Mouse (Mus musculus) heart, embryonic 11.5 days (tissue): ENCODE measurements around the gene Ifih1. TPM values are rescaled to one million over a fixed set of nuclear protein-coding genes. Genes with fewer than 3 reads are reported as not detected.

Source experiments
- ATAC-seq: fragments of 200-750 bp; cut with Nextera tagmentation; replicated peaks from 2 replicates; pipeline ENCODE4 v1.8.0; 2017; ENCODE audit warnings: moderate library complexity; ENCODE audit not compliant: insufficient number of reproducible peaks, low FRiP score, low TSS enrichment
- H3K27ac ChIP-seq: fragments of 300-500 bp; sonication (generic); 2 replicates; pipeline ENCODE4 v1.5.1; 2014; ENCODE audit warnings: mild to moderate bottlenecking, low read depth, low read length
- H3K27me3 ChIP-seq: fragments of 300-500 bp; sonication (generic); 2 replicates; pipeline ENCODE4 v1.6.1; 2014; ENCODE audit warnings: mild to moderate bottlenecking, low read length, mixed read lengths; ENCODE audit not compliant: control insufficient read depth, insufficient read depth
- H3K36me3 ChIP-seq: fragments of 300-500 bp; sonication (generic); 2 replicates; pipeline ENCODE4 v1.6.1; 2014; ENCODE audit warnings: mild to moderate bottlenecking, low read length, moderate library complexity, mixed read lengths; ENCODE audit not compliant: control insufficient read depth, insufficient read depth
- H3K4me1 ChIP-seq: fragments of 300-500 bp; sonication (generic); 2 replicates; pipeline ENCODE4 v1.6.1; 2014; ENCODE audit warnings: low read length; ENCODE audit not compliant: control insufficient read depth, insufficient read depth
- H3K4me2 ChIP-seq: fragments of 300-500 bp; sonication (generic); 2 replicates; pipeline ENCODE4 v1.6.1; 2014; ENCODE audit warnings: mild to moderate bottlenecking, moderate library complexity
- H3K4me3 ChIP-seq: fragments of 300-500 bp; sonication (generic); 2 replicates; pipeline ENCODE4 v1.5.1; 2014; ENCODE audit warnings: low read depth, low read length
- H3K9ac ChIP-seq: fragments of 300-500 bp; sonication (generic); 2 replicates; pipeline ENCODE4 v1.6.1; 2014; ENCODE audit warnings: mild to moderate bottlenecking, low read depth, low read length, moderate library complexity
- H3K9me3 ChIP-seq: fragments of 300-500 bp; sonication (generic); replicated peaks from 2 replicates; pipeline ENCODE4 v1.6.1; 2016; ENCODE audit warnings: low read length; ENCODE audit not compliant: control insufficient read depth
- WGBS: fragments of 180-500 bp; shearing (Covaris S2); extraction: QIAGEN DNeasy Blood & Tissue Kit; methylation state at CpG from one replicate; pipeline ENCODE4 v1.1.7; 2014; ENCODE audit not compliant: insufficient replicate concordance; 5-methylcytosine and 5-hydroxymethylcytosine counted together
- polyA plus RNA-seq: library from polyadenylated mRNA; unstranded; fragments of >200 nt; fragmentation: Nextera tagmentation; extraction: Ambion mirVana; gene quantifications from 2 replicates; pipeline ENCODE4 v1.2.1, GENCODE M21; 2014

Ifih1 gene
- polyA plus RNA-seq, 1 experiment from 2014 or later, result 0.80 TPM

GRCm38 (mm10) chr2:62646671-62647289 is 725 bp upstream of the Ifih1 start:
- peak overlapping the region; percentile 62 for H3K4me3 ChIP-seq
- 24% methylated on average over 6 of the region's 6 CpGs for WGBS
- peak overlapping the region; percentile 77; the same call in 1 of the 2 replicates for H3K9ac ChIP-seq

DNA sequence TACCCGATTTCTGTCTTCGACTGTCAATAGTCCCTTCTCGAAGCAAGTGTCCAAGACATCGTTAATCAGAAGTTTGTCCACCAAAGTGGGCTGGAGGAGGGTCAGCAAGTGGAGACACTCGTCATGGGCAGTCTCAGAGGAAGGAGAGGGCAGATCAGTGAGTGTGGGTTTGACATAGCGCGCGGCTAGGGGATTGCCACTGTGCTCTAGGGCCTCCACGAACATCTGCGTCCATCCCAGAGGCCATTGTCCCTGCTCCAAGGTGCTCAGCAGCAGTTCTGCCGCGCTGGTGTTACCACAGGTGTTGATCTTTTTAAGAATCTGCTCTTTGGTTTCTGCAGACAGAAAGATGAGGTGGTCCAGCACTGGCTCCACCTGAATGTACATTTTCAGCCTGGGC is 580 bp downstream of the Ifih1 start:
- Histone ChIP-seq H3K4me2 (peak overlapping the region; percentile 73), H3K36me3 (no peaks in the 10 kb centered on the region)

More at GRCm38 (mm10) chr2:62646671-62647289, 725 bp upstream of the Ifih1 start:
- ATAC-seq, result no peak
- Histone ChIP-seq H3K27ac (no peak overlapping the region), H3K4me1 (peaks cover 3% of the 10 kb centered on the region; the same call in 1 of the 2 replicates), H3K36me3 (no peaks in the 10 kb centered on the region), H3K27me3 (0 out of 2 replicates have a peak, but pooled peaks cover 2% of the 10 kb centered on the region), H3K9me3 (no peaks in the 10 kb centered on the region), H3K4me2 (peak overlapping the region; percentile 73)

DNA sequence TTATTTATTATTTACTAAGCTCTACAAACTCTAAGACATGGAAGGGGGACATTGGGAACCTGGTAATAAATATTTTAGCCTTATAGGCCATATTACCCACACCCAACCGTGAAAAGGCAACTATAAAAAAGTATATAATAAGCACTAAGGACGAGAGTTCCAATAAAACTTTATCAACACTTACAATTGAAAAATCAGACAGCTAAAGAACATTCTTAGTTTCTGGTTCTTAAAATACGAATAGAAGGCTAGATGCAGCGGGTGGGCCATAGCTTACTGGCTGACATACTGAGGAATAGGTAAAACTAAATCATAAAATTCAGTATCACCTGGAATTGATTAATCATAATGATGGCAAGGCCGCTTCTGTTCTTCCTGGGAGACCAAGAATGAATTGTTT is 1.2 kb downstream of the Ifih1 start:
- Histone ChIP-seq H3K36me3 (no peaks in the 10 kb centered on the region), H3K4me2 (no peak overlapping the region), H3K4me3 (no peak overlapping the region), H3K4me1 (peaks cover 3% of the 10 kb centered on the region; the same call in 1 of the 2 replicates), H3K27ac (no peak overlapping the region), H3K9ac (no peak overlapping the region), H3K9me3 (no peaks in the 10 kb centered on the region), H3K27me3 (0 out of 2 replicates have a peak, but pooled peaks cover 2% of the 10 kb centered on the region)
- 88% methylated on average over 5 of the region's 5 CpGs for WGBS
- ATAC-seq, result no peak

More for the DNA sequence above, 580 bp downstream of the Ifih1 start:
- Histone ChIP-seq H3K9me3 (no peaks in the 10 kb centered on the region), H3K4me3 (peak overlapping the region; percentile 62), H3K4me1 (peaks cover 3% of the 10 kb centered on the region; the same call in 1 of the 2 replicates), H3K27me3 (0 out of 2 replicates have a peak, but pooled peaks cover 2% of the 10 kb centered on the region), H3K27ac (no peak overlapping the region), H3K9ac (peak overlapping the region; percentile 77)
- WGBS, result 37% methylated on average over 12 of the region's 12 CpGs
- ATAC-seq, result 0 out of 2 replicates have a peak, but pooled peaks have one; percentile 59

DNA sequence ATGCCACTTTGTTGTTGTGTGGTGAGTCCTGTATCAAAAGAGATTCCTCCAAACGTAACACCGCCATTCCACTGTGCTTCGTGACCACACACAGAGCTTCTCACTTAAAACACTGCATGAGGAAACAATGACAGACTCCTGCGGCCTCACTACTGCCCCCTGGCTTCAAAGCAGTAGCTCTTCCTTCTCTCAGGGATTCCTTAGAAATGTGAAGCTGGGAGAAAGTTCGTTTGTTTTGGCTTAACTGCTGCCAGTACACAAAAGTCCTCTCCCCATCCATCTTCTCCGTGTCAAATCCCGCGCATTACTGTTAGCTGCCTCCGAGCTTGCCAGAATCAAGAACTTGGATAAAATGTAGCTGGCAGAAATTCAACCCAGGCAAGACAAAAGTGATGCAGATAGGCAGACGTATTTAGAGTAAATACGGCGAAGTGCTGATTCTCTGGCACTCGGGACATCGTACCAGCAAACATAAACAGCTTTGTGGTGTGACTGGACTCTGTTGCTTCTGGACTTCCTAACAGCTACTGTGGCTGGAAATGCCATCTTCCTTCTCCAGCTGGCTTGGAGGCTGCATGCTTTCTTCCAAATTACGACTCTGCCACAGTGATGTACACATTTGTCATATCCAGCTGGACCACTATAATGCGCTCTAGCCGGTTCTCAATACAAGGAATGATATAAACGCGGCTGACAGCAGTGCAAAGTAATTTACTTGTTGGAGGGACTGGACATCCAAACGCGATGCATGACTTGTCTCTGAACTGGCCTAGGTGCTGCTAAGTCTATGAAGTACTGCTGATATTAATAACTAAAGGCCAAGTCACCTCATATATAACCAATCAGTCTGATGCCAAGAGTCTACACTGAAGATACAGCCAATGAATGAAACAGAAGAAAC is 2.4 kb downstream of the Ifih1 start:
- Histone ChIP-seq H3K9me3 (no peaks in the 10 kb centered on the region), H3K9ac (no peak overlapping the region), H3K4me1 (peaks cover 3% of the 10 kb centered on the region; the same call in 1 of the 2 replicates), H3K4me3 (no peak overlapping the region), H3K27ac (no peak overlapping the region), H3K27me3 (0 out of 2 replicates have a peak, but pooled peaks cover 2% of the 10 kb centered on the region), H3K36me3 (no peaks in the 10 kb centered on the region), H3K4me2 (no peak overlapping the region)
- WGBS, result 54% methylated on average over 21 of the region's 21 CpGs
- no peak for ATAC-seq

GRCm38 (mm10) chr2:62639869-62640268 is 6.2 kb downstream of the Ifih1 start:
- H3K4me1 ChIP-seq, result no peaks in the 10 kb centered on the region
- H3K4me2 ChIP-seq, result no peak overlapping the region
- H3K9ac ChIP-seq, result no peak overlapping the region
- no peaks in the 10 kb centered on the region for H3K36me3 ChIP-seq
- ATAC-seq, result no peak
- no peaks in the 10 kb centered on the region for H3K9me3 ChIP-seq
- H3K4me3 ChIP-seq, result no peak overlapping the region
- H3K27me3 ChIP-seq, result no peaks in the 10 kb centered on the region
- H3K27ac ChIP-seq, result no peak overlapping the region
- WGBS, result 83% methylated on average over 2 of the region's 2 CpGs

- Histone ChIP-seq H3K9ac (no peak overlapping the region), H3K9me3 (no peaks in the 10 kb centered on the region), H3K27ac (no peak overlapping the region), H3K36me3 (no peaks in the 10 kb centered on the region), H3K4me3 (no peak overlapping the region), H3K4me1 (no peaks in the 10 kb centered on the region), H3K27me3 (no peaks in the 10 kb centered on the region), H3K4me2 (no peak overlapping the region)
- WGBS, result 20% methylated on average over 6 of the region's 6 CpGs
- no peak for ATAC-seq
Observed at GRCm38 (mm10) chr2:62630446-62630845, 15.6 kb downstream of the Ifih1 start.

GRCm38 (mm10) chr2:62628356-62628755 is 17.7 kb downstream of the Ifih1 start:
- Histone ChIP-seq H3K9me3 (no peaks in the 10 kb centered on the region), H3K27ac (no peak overlapping the region), H3K4me3 (no peak overlapping the region), H3K36me3 (no peaks in the 10 kb centered on the region), H3K9ac (no peak overlapping the region), H3K4me2 (no peak overlapping the region), H3K27me3 (no peaks in the 10 kb centered on the region), H3K4me1 (no peaks in the 10 kb centered on the region)
- no peak for ATAC-seq
- WGBS, result 83% methylated on average over 5 of the region's 5 CpGs

DNA sequence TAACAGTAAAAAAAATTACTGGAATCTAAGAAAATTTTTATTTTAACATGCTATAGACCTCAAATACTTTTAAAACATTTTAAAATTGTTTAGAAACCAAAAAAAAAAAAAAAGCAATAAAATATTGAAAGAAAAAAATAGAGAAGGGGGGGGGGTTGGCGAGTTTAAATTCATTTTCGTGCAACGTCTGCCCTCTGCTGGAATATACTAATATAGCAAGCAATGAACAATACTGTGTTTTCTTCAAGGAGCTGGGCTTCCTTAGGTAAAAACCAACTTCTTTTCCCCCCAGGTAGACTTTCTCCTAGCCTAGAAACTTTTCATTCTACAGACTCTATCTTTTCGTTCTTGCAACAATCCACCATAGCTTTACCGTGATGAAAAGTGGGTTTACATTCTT is 18.3 kb downstream of the Ifih1 start:
- no peak overlapping the region for H3K4me3 ChIP-seq
- no peak overlapping the region for H3K9ac ChIP-seq
- no peak for ATAC-seq
- H3K36me3 ChIP-seq, result no peaks in the 10 kb centered on the region
- no peaks in the 10 kb centered on the region for H3K4me1 ChIP-seq
- H3K27ac ChIP-seq, result no peak overlapping the region
- 6% methylated on average over 5 of the region's 5 CpGs for WGBS
- no peaks in the 10 kb centered on the region for H3K27me3 ChIP-seq
- no peaks in the 10 kb centered on the region for H3K9me3 ChIP-seq
- H3K4me2 ChIP-seq, result no peak overlapping the region
